Mouse (Mus musculus): ENCODE results near the gene Plekhh2.

DNA sequence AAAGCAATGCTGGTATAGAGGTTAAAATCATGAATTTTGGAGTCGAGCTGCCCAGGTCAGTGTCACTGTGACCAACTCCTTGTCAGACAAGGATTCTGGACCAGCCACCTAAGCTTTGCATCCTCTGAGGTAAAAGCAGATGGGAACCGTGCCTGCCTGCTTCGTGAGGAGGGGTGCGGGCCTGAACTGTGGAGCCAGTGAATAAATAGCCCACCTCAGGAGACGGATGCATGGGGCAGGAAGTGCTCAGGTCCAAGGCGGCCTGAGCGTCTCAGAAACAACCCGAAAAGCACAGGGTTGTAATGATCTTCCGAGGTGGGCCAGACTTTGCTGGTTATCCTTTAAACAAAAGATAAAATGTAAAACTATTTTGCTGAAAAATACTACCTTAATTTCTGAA is 133.4 kb downstream of the Plekhh2 start:
- TF ChIP-seq GABPA (IDR thresholded peaks at IDR 0.05; ENCODE audit: insufficient replicate concordance, low read depth, low read length) (no peak), EP300 (IDR thresholded peaks at IDR 0.05; ENCODE audit: low read length) (no peak), CTCF (conservative IDR thresholded peaks at IDR 0.05 in 1 of 2, IDR thresholded peaks at IDR 0.05 in 1 of 2; ENCODE audit: low read depth in 2 of 2, low read length in 2 of 2) (no peak), POLR2A (IDR thresholded peaks at IDR 0.05; ENCODE audit: low read depth, low read length) (no peak), TCF12 (IDR thresholded peaks at IDR 0.05; ENCODE audit: low read depth, low read length) (no peak), MAFK (IDR thresholded peaks at IDR 0.05; ENCODE audit: insufficient replicate concordance, low read length) (no peak), JUND (conservative IDR thresholded peaks at IDR 0.05; ENCODE audit: low read depth, low read length) (no peak), USF1 (IDR thresholded peaks at IDR 0.05; ENCODE audit: low read depth, low read length) (no peak), TBP (conservative IDR thresholded peaks at IDR 0.05; ENCODE audit: low read depth, low read length) (no peak)
